Mouse (Mus musculus) adrenal gland, adult 10 weeks (tissue): Measurements from ENCODE around the gene Zfp36l3. TPM values are rescaled to one million over a fixed set of nuclear protein-coding genes. Genes with fewer than 3 reads are reported as not detected.

ENCODE experiments used
- polyA plus RNA-seq: library from polyadenylated mRNA; stranded (reverse); fragments of 350-450 nt; fragmentation: Illumina TruSeq; extraction: RNeasy Lipid Tissue Mini Kit (QIAGEN cat#74804); gene quantifications from one replicate; pipeline ENCODE4 v1.2.3, GENCODE M21; 2014; ENCODE audit warnings: low read depth, low replicate concordance

The Zfp36l3 gene
- polyA plus RNA-seq = not detected

DNA sequence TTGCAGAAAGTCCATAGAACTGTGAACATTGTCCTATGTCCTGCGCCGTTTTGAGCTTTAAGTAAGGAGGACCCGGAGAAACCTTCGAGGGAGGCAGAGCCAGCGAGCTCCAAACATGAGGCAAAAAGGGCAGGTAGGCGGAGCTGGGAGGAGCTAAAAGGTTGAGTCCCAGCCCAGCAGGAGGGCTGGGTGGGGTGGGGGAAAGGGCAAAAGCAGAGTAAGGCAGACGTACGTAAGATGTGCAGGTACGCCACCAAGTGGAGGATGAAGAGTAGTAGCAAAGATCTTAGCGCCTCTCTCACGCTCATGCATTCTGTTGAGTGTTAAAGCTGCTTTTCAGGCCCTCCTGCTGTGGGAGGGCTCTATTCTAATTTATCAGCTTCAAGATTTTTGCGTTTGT, at the start of gene Zfp36l3:
Gene Zfp36l3, minus strand, starts transcription at position 119 of the 400 bp plus-strand sequence.

DNA sequence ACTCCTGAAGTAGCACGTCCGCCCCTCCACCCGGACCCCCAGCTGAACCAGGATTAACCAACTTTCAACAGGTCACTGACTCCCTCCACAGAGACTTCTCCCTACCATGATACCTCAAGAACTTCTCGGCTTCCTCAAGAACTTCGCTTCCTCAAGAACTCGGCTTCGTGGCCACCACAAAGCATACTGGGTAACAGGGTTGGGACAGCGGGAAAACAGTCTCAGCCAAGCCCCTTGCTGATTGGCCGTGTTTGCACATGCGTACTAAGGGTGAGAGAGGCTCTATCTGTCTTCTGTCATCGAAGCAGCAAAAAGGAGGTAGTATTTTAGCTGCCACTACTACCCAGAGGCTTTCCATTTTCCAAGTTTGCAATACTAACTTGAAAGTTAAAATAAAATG, 21.3 kb upstream of the Zfp36l3 start, which contains the start of gene Xlr:
Gene Xlr, minus strand, starts transcription at position 188 of the 400 bp plus-strand sequence.

DNA sequence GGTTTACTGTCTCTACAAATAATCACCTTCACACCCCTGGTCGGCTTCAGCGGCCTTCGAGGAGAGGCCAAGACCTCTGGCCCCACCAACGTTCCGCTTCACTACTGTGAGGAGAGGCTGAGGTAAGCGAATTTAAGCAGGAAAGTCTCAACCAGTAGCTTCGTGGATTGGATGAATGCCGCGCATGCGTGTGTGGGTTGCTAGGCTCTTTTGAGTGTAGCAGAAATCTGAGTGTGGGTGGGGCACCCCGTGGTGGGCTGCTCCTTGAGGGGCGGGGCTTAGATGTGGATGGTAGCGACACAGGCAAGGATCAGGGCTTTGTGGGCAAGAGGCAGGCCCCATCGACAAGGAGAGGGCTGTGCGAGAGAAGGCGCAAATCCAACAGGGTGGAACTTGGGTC, 18.5 kb downstream of the Zfp36l3 start, which contains the start of gene 1700013H16Rik:
Gene 1700013H16Rik, minus strand, starts transcription at position 96 of the 400 bp plus-strand sequence.

DNA sequence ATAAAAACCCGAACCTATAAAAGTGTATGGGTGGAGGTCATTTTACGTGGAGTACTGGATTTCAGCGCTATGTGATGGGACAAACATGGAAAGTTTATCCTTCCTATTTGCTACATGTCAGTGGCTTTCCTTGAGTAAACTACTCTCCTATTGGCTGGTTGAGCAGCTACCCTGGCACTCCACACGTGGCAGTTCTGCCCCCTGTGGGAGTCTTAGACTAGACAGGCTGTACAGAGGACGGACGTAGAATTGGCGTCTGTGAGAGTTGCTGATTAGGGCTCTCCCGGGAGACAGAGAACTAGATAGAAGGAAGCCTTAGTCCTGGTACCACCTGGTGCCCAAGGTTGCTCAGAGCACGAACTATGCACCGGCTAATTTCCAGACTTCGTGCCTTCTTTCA, 51.6 kb downstream of the Zfp36l3 start, which contains the start of gene 4930502E18Rik:
Gene 4930502E18Rik, plus strand, starts transcription at position 231 of the 400 bp plus-strand sequence.

Other genes starting within 250 kb of the Zfp36l3 start
- not detected for gene Rtl8c, start 168.4 kb downstream of the Zfp36l3 start, polyA plus RNA-seq
- 2.3 TPM for gene Gm14597, start 167.4 kb downstream of the Zfp36l3 start, polyA plus RNA-seq
- gene Rtl8a, start 132.7 kb downstream of the Zfp36l3 start, polyA plus RNA-seq = 26.5 TPM
- 6.9 TPM for gene Rtl8b, start 106.0 kb downstream of the Zfp36l3 start, polyA plus RNA-seq
- 1.4 TPM for gene 4930502E18Rik, start 51.6 kb downstream of the Zfp36l3 start, polyA plus RNA-seq
- gene 1700013H16Rik, start 18.6 kb downstream of the Zfp36l3 start, polyA plus RNA-seq = not detected
- 12.1 TPM for gene Xlr, start 21.3 kb upstream of the Zfp36l3 start, polyA plus RNA-seq